Mouse (Mus musculus): ENCODE measurements at regions not wholly inside any gene's neighbourhood (a gene's known extent, or its start where the extent isn't known, plus 50 kb on each side); places are given as distances from the start of the nearest gene placed in this dataset.

DNA sequence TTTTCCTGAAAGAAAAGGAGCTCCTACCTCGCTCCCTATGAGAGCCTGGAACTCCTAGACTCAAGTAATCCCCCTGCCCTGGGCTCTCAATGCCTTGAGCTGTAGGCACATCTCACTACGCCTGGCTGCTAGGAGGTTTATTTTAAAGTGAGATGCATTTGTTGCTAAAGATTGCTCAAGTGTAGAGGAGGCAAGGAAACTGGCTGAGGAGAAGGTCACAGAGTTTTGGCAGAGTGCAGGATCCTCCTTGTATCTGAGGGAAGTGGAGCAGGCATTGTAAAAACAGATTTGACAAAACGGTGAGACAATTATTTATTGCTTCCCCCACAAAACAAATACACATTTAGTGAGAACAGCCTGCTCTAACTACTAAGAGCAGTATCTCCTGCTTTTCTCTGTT, 228.7 kb downstream of the Gm5426 start:
- no peak overlapping the region for H3K4me3 ChIP-seq (ENCODE audit: low read depth, low read length)
- ATAC-seq (replicated peaks; ENCODE audit: low FRiP score): no peak

GRCm38 (mm10) chr10:96366871-96367270, 230.5 kb downstream of the Gm5426 start:
- Histone ChIP-seq H3K4me2 (ENCODE audit: low read depth, low read length, severe bottlenecking) (no peak overlapping the region), H3K9ac (ENCODE audit: low read length) (no peak overlapping the region), H3K9me3 (ENCODE audit: control insufficient read depth, low read length) (no peaks in the 10 kb centered on the region), H3K36me3 (ENCODE audit: control insufficient read depth, insufficient read depth, low read length) (no peaks in the 10 kb centered on the region), H3K27ac (ENCODE audit: low read depth, low read length) (no peak overlapping the region), H3K4me1 (replicated peaks; ENCODE audit: control insufficient read depth, insufficient read depth, low read length) (no peaks in the 10 kb centered on the region), H3K4me3 (ENCODE audit: low read depth, low read length) (no peak overlapping the region), H3K27me3 (ENCODE audit: control insufficient read depth, insufficient read depth, low read length) (no peaks in the 10 kb centered on the region)
- no peak for ATAC-seq (replicated peaks; ENCODE audit: low FRiP score)
- WGBS: 93% methylated on average over 2 of the region's 2 CpGs
- DNase-seq (ENCODE audit: low spot score): no peak

More for the DNA sequence above, 228.7 kb downstream of the Gm5426 start:
- Histone ChIP-seq H3K4me1 (replicated peaks; ENCODE audit: control insufficient read depth, insufficient read depth, low read length) (no peaks in the 10 kb centered on the region), H3K36me3 (ENCODE audit: control insufficient read depth, insufficient read depth, low read length) (no peaks in the 10 kb centered on the region), H3K9ac (ENCODE audit: low read length) (no peak overlapping the region), H3K4me2 (ENCODE audit: low read depth, low read length, severe bottlenecking) (no peak overlapping the region), H3K27ac (ENCODE audit: low read depth, low read length) (no peak overlapping the region), H3K9me3 (ENCODE audit: control insufficient read depth, low read length) (no peaks in the 10 kb centered on the region), H3K27me3 (ENCODE audit: control insufficient read depth, insufficient read depth, low read length) (no peaks in the 10 kb centered on the region)
- DNase-seq (ENCODE audit: low spot score): no peak
- WGBS: 77% methylated on average over 3 of the region's 3 CpGs

DNA sequence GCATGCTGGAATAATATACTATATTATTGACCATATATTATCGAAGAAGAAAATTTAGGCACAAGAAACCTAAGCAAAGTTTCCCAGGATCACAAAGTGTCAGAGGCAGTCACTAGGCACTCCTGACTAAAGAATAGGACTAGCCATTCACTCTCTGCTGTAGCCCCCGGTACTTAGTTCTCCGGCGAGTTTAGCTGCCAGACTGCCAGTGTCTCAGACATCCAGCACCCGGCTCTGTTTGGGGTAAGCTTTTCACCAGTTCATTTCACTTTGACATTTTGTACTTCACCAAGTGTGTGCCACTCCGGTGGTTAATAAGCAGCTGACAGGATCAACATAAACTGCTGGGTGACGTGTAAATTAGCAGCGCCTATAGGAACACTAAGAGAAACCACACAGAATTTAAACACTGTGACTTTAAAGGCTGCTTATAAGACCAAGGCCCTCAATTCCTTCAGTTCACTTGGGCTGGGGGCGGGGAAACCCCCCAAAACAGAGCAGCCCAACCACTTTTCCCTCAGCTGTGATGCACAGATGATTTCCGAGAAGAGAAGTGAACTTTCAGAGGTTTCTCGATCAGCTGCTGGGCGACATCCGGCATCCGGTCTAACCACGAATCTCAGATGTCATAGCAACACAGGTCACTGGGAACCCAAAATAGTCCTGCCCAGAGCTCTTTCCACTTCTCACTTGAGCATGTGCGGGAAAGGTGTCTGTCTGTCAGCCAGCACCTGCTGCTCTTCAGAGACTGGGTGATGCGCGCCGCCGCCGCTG, 234.3 kb downstream of the Gm5426 start:
- no peak overlapping the region for H3K27ac ChIP-seq (ENCODE audit: low read depth, low read length)
- H3K4me1 ChIP-seq (replicated peaks; ENCODE audit: control insufficient read depth, insufficient read depth, low read length): no peaks in the 10 kb centered on the region
- WGBS: 83% methylated on average over 21 of the region's 21 CpGs
- no peak overlapping the region for H3K4me2 ChIP-seq (ENCODE audit: low read depth, low read length, severe bottlenecking)
- ATAC-seq (replicated peaks; ENCODE audit: low FRiP score): 0 out of 2 replicates have a peak, but pooled peaks have one; percentile 33
- DNase-seq (ENCODE audit: low spot score): no peak
- H3K9me3 ChIP-seq (ENCODE audit: control insufficient read depth, low read length): no peaks in the 10 kb centered on the region
- no peaks in the 10 kb centered on the region for H3K36me3 ChIP-seq (ENCODE audit: control insufficient read depth, insufficient read depth, low read length)
- H3K27me3 ChIP-seq (ENCODE audit: control insufficient read depth, insufficient read depth, low read length): no peaks in the 10 kb centered on the region
- no peak overlapping the region for H3K4me3 ChIP-seq (ENCODE audit: low read depth, low read length)
- no peak overlapping the region for H3K9ac ChIP-seq (ENCODE audit: low read length)

GRCm38 (mm10) chr10:96371321-96371653, 234.9 kb downstream of the Gm5426 start:
- Histone ChIP-seq H3K4me2 (ENCODE audit: low read depth, low read length, severe bottlenecking) (no peak overlapping the region), H3K9me3 (ENCODE audit: control insufficient read depth, low read length) (no peaks in the 10 kb centered on the region), H3K36me3 (ENCODE audit: control insufficient read depth, insufficient read depth, low read length) (no peaks in the 10 kb centered on the region), H3K4me1 (replicated peaks; ENCODE audit: control insufficient read depth, insufficient read depth, low read length) (no peaks in the 10 kb centered on the region), H3K4me3 (ENCODE audit: low read depth, low read length) (no peak overlapping the region), H3K9ac (ENCODE audit: low read length) (no peak overlapping the region), H3K27ac (ENCODE audit: low read depth, low read length) (no peak overlapping the region), H3K27me3 (ENCODE audit: control insufficient read depth, insufficient read depth, low read length) (no peaks in the 10 kb centered on the region)
- ATAC-seq (replicated peaks; ENCODE audit: low FRiP score) (no peak), DNase-seq (ENCODE audit: low spot score) (no peak)
- 75% methylated on average over 14 of the region's 14 CpGs for WGBS

DNA sequence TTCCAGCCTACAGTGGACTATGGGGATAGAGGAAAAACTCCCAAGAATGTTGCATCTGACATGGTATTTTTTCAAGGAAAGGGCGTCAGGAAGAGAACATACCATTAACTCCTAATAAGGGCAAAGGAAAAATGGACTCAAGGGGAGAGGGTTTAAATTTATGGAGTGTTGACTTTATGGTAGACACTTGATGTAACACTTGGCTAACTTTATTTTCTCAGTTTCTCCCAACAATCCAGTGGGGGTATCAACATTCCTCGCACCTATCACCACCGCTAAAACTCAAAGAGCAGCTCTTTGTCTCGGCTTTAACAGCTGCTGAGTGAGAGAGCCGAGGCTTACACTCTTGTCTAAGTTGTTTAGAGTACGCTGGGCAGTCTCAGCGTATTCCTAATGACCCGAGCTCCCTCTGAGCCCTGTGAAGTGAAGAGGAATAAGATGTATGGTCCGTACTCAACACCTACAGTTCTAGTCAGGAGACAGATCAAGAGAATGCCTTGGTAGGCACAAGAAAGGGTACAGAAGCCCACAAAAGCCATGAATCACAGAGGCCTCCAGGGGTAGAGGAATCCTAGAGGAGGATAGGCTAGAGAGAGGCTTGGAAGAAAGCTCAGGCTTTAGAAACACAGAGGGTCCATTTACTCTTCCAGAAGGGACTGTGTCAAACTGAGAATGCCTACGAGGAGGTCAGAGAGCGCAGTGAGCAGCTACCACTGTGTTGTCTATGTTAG, 236.4 kb downstream of the Gm5426 start:
- Histone ChIP-seq H3K4me3 (ENCODE audit: low read depth, low read length) (no peak overlapping the region), H3K27ac (ENCODE audit: low read depth, low read length) (no peak overlapping the region), H3K4me1 (replicated peaks; ENCODE audit: control insufficient read depth, insufficient read depth, low read length) (no peaks in the 10 kb centered on the region), H3K36me3 (ENCODE audit: control insufficient read depth, insufficient read depth, low read length) (no peaks in the 10 kb centered on the region), H3K9ac (ENCODE audit: low read length) (no peak overlapping the region), H3K27me3 (ENCODE audit: control insufficient read depth, insufficient read depth, low read length) (no peaks in the 10 kb centered on the region), H3K9me3 (ENCODE audit: control insufficient read depth, low read length) (no peaks in the 10 kb centered on the region), H3K4me2 (ENCODE audit: low read depth, low read length, severe bottlenecking) (no peak overlapping the region)
- ATAC-seq (replicated peaks; ENCODE audit: low FRiP score) (no peak), DNase-seq (ENCODE audit: low spot score) (no peak)
- WGBS: 76% methylated on average over 11 of the region's 11 CpGs

DNA sequence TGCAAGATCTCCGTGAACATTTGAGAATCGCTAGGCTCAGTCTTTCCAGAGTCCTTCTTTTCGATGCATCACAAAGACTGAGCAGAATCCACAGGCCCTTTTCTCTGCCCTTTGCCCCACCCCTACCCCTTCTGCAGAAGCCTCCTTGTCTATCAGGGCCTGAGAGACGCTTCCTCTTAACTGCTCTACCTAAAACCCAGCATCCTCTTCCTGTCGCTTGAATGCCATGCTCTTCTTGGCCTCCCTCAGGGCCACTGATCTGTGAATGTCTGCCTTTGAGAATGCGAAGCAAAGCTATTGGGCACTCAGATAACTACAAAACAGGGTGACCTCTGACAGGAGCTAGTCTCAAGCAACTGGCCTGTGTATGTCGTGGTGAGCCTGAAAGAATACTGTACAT, 237.1 kb downstream of the Gm5426 start:
- WGBS: 82% methylated on average over 7 of the region's 7 CpGs
- Histone ChIP-seq H3K4me1 (replicated peaks; ENCODE audit: control insufficient read depth, insufficient read depth, low read length) (no peaks in the 10 kb centered on the region), H3K4me2 (ENCODE audit: low read depth, low read length, severe bottlenecking) (no peak overlapping the region), H3K4me3 (ENCODE audit: low read depth, low read length) (no peak overlapping the region), H3K27ac (ENCODE audit: low read depth, low read length) (no peak overlapping the region), H3K9me3 (ENCODE audit: control insufficient read depth, low read length) (no peaks in the 10 kb centered on the region), H3K9ac (ENCODE audit: low read length) (no peak overlapping the region), H3K36me3 (ENCODE audit: control insufficient read depth, insufficient read depth, low read length) (no peaks in the 10 kb centered on the region), H3K27me3 (ENCODE audit: control insufficient read depth, insufficient read depth, low read length) (no peaks in the 10 kb centered on the region)
- ATAC-seq (replicated peaks; ENCODE audit: low FRiP score) (no peak), DNase-seq (ENCODE audit: low spot score) (no peak)

GRCm38 (mm10) chr10:96374293-96375069, 238.1 kb downstream of the Gm5426 start:
- Histone ChIP-seq H3K27ac (ENCODE audit: low read depth, low read length) (no peak overlapping the region), H3K9ac (ENCODE audit: low read length) (no peak overlapping the region), H3K9me3 (ENCODE audit: control insufficient read depth, low read length) (no peaks in the 10 kb centered on the region), H3K36me3 (ENCODE audit: control insufficient read depth, insufficient read depth, low read length) (no peaks in the 10 kb centered on the region), H3K4me2 (ENCODE audit: low read depth, low read length, severe bottlenecking) (no peak overlapping the region), H3K4me3 (ENCODE audit: low read depth, low read length) (no peak overlapping the region), H3K27me3 (ENCODE audit: control insufficient read depth, insufficient read depth, low read length) (no peaks in the 10 kb centered on the region), H3K4me1 (replicated peaks; ENCODE audit: control insufficient read depth, insufficient read depth, low read length) (no peaks in the 10 kb centered on the region)
- ATAC-seq (replicated peaks; ENCODE audit: low FRiP score) (no peak), DNase-seq (ENCODE audit: low spot score) (no peak)
- 83% methylated on average over 12 of the region's 12 CpGs for WGBS

DNA sequence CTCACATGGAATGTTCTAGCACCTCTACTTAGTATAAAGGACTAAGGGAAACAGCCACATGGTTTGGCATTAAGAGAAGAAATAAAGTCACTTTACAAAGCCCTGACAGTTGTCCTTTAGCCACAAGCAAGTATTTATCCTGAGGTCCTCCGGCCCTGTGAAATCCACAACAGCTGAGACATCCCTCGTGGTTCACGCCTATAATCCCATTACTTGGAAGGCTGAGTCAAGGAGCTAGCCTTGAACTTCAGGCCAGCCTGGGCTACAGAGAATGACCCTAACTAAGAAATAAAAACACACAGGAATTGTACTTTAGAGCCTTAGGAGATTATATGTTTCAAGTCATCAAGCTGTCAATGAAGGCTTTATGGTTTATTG, 238.7 kb downstream of the Gm5426 start:
- Histone ChIP-seq H3K4me3 (ENCODE audit: low read depth, low read length) (no peak overlapping the region), H3K4me1 (replicated peaks; ENCODE audit: control insufficient read depth, insufficient read depth, low read length) (no peaks in the 10 kb centered on the region), H3K27ac (ENCODE audit: low read depth, low read length) (no peak overlapping the region), H3K9me3 (ENCODE audit: control insufficient read depth, low read length) (no peaks in the 10 kb centered on the region), H3K9ac (ENCODE audit: low read length) (no peak overlapping the region), H3K27me3 (ENCODE audit: control insufficient read depth, insufficient read depth, low read length) (no peaks in the 10 kb centered on the region), H3K4me2 (ENCODE audit: low read depth, low read length, severe bottlenecking) (no peak overlapping the region), H3K36me3 (ENCODE audit: control insufficient read depth, insufficient read depth, low read length) (no peaks in the 10 kb centered on the region)
- DNase-seq (ENCODE audit: low spot score): no peak
- no peak for ATAC-seq (replicated peaks; ENCODE audit: low FRiP score)
- WGBS: 98% methylated on average over 3 of the region's 3 CpGs

Data from forebrain, embryonic 11.5 days (tissue).